Mouse (Mus musculus) forebrain, embryonic 12.5 days (tissue): Measurements from ENCODE around the gene Dmac2. TPM values are rescaled to one million over a fixed set of nuclear protein-coding genes. Genes with fewer than 3 reads are reported as not detected.

Experiments used
- ATAC-seq: fragments of 200-750 bp; cut with Nextera tagmentation; 2 replicates; pipeline ENCODE4 v1.8.0; 2017; ENCODE audit warnings: moderate TSS enrichment; ENCODE audit not compliant: low FRiP score
- H3K27ac ChIP-seq: fragments of 300-500 bp; sonication (generic); 2 replicates; pipeline ENCODE4 v1.5.1; 2016; ENCODE audit warnings: mild to moderate bottlenecking
- H3K27me3 ChIP-seq: fragments of 300-500 bp; sonication (generic); 2 replicates; pipeline ENCODE4 v1.6.1; 2016; ENCODE audit warnings: mild to moderate bottlenecking
- H3K36me3 ChIP-seq: fragments of 300-500 bp; sonication (generic); replicated peaks from 2 replicates; pipeline ENCODE4 v1.6.1; 2016; ENCODE audit warnings: mild to moderate bottlenecking
- H3K4me1 ChIP-seq: fragments of 300-500 bp; sonication (generic); 2 replicates; pipeline ENCODE4 v1.6.1; 2016
- H3K4me2 ChIP-seq: fragments of 300-500 bp; sonication (generic); 2 replicates; pipeline ENCODE4 v1.6.1; 2016; ENCODE audit warnings: mild to moderate bottlenecking, moderate library complexity
- H3K4me3 ChIP-seq: fragments of 300-500 bp; sonication (generic); replicated peaks from 2 replicates; pipeline ENCODE4 v1.5.1; 2016; ENCODE audit warnings: mild to moderate bottlenecking
- H3K9ac ChIP-seq: fragments of 300-500 bp; sonication (generic); 2 replicates; pipeline ENCODE4 v1.6.1; 2016; ENCODE audit warnings: mild to moderate bottlenecking
- H3K9me3 ChIP-seq: fragments of 300-500 bp; sonication (generic); 2 replicates; pipeline ENCODE4 v1.6.1; 2016
- WGBS: fragments of 180-500 bp; shearing (Covaris S2); methylation state at CpG from one replicate; pipeline ENCODE4 v1.1.7; 2016; 5-methylcytosine and 5-hydroxymethylcytosine counted together
- polyA plus RNA-seq: library from polyadenylated mRNA; unstranded; fragments of >200 nt; fragmentation: Nextera tagmentation; extraction: Ambion mirVana; gene quantifications from 2 replicates; pipeline ENCODE4 v1.2.1, GENCODE M21; 2016

Dmac2 gene
- polyA plus RNA-seq, 1 experiment from 2014 or later: 25.1 TPM

DNA sequence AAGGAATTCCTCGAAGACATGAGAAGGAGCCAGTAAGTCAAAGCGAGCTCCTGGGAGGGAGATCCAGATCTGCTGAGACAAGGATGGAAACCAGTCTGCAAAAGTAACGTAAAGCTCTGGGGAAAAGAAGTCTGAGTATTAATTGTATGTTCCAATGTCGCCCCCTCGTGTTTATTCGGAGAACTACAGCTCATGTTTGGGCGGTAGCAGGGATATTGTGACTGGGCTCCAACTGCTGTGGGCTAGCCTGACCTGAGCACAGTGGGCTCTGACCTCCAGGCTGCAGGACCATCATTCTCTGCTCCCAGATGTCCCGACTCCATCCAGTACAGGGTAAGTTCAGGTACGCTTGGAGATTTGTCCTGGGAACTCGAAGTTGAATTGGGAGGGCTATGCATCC is 19.6 kb upstream of the Dmac2 start:
- H3K4me2 ChIP-seq: no peak overlapping the region

GRCm38 (mm10) chr7:25600666-25601065 is 18.5 kb upstream of the Dmac2 start:
- Histone ChIP-seq H3K4me2 (no peak overlapping the region), H3K4me3 (no peak overlapping the region), H3K4me1 (no peaks in the 10 kb centered on the region), H3K9me3 (no peaks in the 10 kb centered on the region), H3K27ac (no peak overlapping the region), H3K27me3 (0 out of 2 replicates have a peak, but pooled peaks cover 3% of the 10 kb centered on the region), H3K36me3 (no peaks in the 10 kb centered on the region), H3K9ac (no peak overlapping the region)
- 89% methylated on average over 11 of the region's 11 CpGs for WGBS
- no peak for ATAC-seq

More for the DNA sequence above, 19.6 kb upstream of the Dmac2 start:
- H3K4me1 ChIP-seq: no peaks in the 10 kb centered on the region
- no peaks in the 10 kb centered on the region for H3K9me3 ChIP-seq
- no peak overlapping the region for H3K4me3 ChIP-seq
- H3K9ac ChIP-seq: no peak overlapping the region
- 0 out of 2 replicates have a peak, but pooled peaks cover 3% of the 10 kb centered on the region for H3K27me3 ChIP-seq
- ATAC-seq: no peak
- no peaks in the 10 kb centered on the region for H3K36me3 ChIP-seq
- H3K27ac ChIP-seq: no peak overlapping the region
- 16% methylated on average over 10 of the region's 10 CpGs for WGBS

DNA sequence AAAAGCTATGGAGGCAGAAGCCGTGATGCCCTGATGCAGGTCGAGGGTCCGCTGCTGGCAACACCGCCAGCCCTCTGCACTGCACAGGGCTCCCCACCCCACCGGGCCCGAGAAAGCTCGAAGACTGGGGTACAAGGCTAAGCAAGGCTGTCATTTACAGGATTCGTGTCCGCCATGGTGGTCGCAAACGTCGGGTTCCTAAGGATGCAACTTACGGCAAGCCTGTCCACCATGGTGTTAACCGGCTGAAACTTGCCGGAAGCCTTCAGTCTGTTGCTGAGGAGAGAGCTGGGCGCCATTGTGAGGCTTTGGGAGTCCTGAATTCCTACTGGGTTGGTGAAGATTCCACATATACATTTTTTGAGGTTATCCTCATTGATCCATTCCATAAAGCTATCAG is 17.9 kb upstream of the Dmac2 start:
- WGBS: 90% methylated on average over 16 of the region's 16 CpGs
- H3K27me3 ChIP-seq: 0 out of 2 replicates have a peak, but pooled peaks cover 3% of the 10 kb centered on the region
- H3K4me1 ChIP-seq: no peaks in the 10 kb centered on the region
- H3K9me3 ChIP-seq: no peaks in the 10 kb centered on the region
- H3K4me3 ChIP-seq: no peak overlapping the region
- H3K9ac ChIP-seq: no peak overlapping the region
- H3K4me2 ChIP-seq: no peak overlapping the region
- no peak for ATAC-seq
- H3K36me3 ChIP-seq: no peaks in the 10 kb centered on the region
- no peak overlapping the region for H3K27ac ChIP-seq

GRCm38 (mm10) chr7:25606625-25607063 is 12.6 kb upstream of the Dmac2 start:
- H3K36me3 ChIP-seq: no peaks in the 10 kb centered on the region
- H3K9me3 ChIP-seq: no peaks in the 10 kb centered on the region
- H3K4me1 ChIP-seq: no peaks in the 10 kb centered on the region
- H3K4me3 ChIP-seq: no peak overlapping the region
- no peak overlapping the region for H3K9ac ChIP-seq
- no peak overlapping the region for H3K27ac ChIP-seq
- H3K27me3 ChIP-seq: no peaks in the 10 kb centered on the region
- ATAC-seq: no peak
- no peak overlapping the region for H3K4me2 ChIP-seq
- 84% methylated on average over 4 of the region's 4 CpGs for whole genome bisulfite sequencing

- Histone ChIP-seq H3K27ac (no peak overlapping the region), H3K36me3 (no peaks in the 10 kb centered on the region), H3K27me3 (no peaks in the 10 kb centered on the region), H3K4me2 (no peak overlapping the region), H3K4me1 (no peaks in the 10 kb centered on the region), H3K4me3 (no peak overlapping the region), H3K9me3 (no peaks in the 10 kb centered on the region), H3K9ac (no peak overlapping the region)
- ATAC-seq: no peak
- WGBS: 85% methylated on average over 2 of the region's 2 CpGs
These were observed 12.0 kb upstream of the Dmac2 start for GRCm38 (mm10) chr7:25607196-25607595.

DNA sequence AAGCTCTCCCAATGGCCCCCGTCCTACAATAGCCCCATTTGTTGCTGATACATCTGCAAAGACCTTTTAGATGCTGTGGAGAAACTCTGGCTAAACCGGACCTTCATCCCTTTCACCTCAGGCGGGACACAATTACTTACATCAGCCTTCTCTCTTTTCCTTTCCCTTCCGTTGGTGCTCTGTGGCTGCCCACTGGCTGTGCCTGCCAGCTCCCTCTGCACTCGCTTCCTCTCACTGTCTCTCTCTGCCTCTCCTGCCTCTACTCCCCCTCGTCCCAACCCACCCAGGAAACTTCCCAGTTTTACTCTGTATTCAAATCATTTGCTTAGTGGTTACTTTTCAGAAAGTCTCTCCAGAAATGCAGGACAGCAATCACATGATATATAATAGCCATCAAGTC is 9.2 kb upstream of the Dmac2 start:
- ATAC-seq: no peak
- H3K9ac ChIP-seq: no peak overlapping the region
- no peak overlapping the region for H3K27ac ChIP-seq
- no peaks in the 10 kb centered on the region for H3K9me3 ChIP-seq
- H3K27me3 ChIP-seq: no peaks in the 10 kb centered on the region
- 51% methylated on average over 6 of the region's 6 CpGs for WGBS
- no peaks in the 10 kb centered on the region for H3K4me1 ChIP-seq
- H3K36me3 ChIP-seq: no peaks in the 10 kb centered on the region
- no peak overlapping the region for H3K4me3 ChIP-seq
- H3K4me2 ChIP-seq: no peak overlapping the region

- Histone ChIP-seq H3K9ac (no peak overlapping the region), H3K4me1 (no peaks in the 10 kb centered on the region), H3K36me3 (no peaks in the 10 kb centered on the region), H3K27me3 (no peaks in the 10 kb centered on the region; the same call in 1 of the 2 replicates), H3K4me3 (no peak overlapping the region), H3K9me3 (no peaks in the 10 kb centered on the region), H3K27ac (no peak overlapping the region), H3K4me2 (no peak overlapping the region)
- WGBS: 52% methylated on average over 7 of the region's 7 CpGs
- ATAC-seq: no peak
These were observed 7.7 kb upstream of the Dmac2 start for GRCm38 (mm10) chr7:25611501-25611900.

DNA sequence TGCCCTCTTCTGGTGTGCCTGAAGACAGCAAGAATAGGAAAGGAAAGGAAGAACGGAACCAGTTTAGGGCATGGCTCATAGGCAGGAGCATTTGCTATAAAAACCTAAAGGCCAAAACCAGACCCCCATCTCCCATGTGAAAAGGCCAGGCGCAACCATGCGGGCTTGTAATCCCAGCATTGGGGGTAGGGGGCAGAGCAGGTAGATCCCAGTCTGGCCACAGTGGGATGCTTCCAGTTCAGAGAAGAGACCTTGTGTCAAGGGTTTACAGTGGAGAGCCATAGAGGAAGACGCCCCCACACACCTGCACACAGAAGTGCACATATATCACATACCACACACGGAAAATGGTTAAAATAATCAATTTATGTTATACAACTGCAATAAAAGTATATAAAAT is 5.1 kb upstream of the Dmac2 start:
- H3K27me3 ChIP-seq: peaks cover 7% of the 10 kb centered on the region
- no peak for ATAC-seq
- no peak overlapping the region for H3K27ac ChIP-seq
- no peak overlapping the region for H3K9ac ChIP-seq
- H3K4me1 ChIP-seq: peaks cover 4% of the 10 kb centered on the region; the same call in 1 of the 2 replicates
- H3K36me3 ChIP-seq: no peaks in the 10 kb centered on the region
- H3K4me3 ChIP-seq: no peak overlapping the region
- 97% methylated on average over 5 of the region's 5 CpGs for WGBS
- H3K4me2 ChIP-seq: no peak overlapping the region
- no peaks in the 10 kb centered on the region for H3K9me3 ChIP-seq

DNA sequence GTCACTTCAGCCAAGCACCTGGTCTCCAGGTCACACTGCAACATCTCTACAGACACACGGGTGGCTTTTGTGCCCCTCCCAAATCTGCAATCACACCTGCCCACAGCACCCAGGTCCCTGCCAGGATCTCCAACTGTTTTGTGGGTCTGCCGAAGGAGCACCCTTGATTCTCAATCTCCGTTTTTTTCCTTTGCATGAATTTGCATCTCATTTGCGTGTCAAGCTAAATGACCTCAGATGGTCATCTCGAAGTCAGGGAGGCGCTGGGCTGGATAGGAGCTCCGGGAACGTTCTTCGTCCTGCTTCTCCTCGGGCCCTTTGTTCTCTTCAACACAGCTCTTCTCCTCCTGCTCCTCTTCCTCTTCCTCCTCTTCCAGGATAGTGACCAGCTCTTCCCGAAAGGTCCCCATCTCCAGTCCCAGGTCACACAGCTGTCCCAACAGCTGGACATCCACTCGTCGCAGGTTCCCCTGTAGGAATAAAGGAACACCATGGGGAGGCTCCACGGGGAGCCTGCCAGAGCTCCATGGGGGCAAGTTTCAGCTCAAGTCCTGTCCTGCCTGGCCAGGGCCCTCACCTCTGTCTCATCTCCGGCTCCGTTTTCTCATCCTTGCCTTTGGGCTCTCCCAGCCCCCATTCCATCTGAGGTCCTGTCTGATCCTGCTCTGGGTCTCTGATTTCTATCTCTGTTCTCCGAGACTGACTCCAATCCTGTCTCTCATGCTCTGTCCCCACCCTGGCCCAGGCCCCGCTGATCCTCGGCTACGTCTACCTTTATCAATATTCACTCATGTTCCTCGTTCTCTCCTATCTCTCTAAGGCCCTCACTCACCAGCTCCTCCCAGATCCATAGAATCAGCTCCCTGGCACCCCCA is 4.1 kb upstream of the Dmac2 start:
- H3K4me1 ChIP-seq: peaks cover 10% of the 10 kb centered on the region; the same call in 1 of the 2 replicates
- no peak overlapping the region for H3K4me2 ChIP-seq
- H3K36me3 ChIP-seq: no peaks in the 10 kb centered on the region
- H3K9me3 ChIP-seq: no peaks in the 10 kb centered on the region
- no peak overlapping the region for H3K9ac ChIP-seq
- H3K27ac ChIP-seq: no peak overlapping the region
- WGBS: 71% methylated on average over 21 of the region's 21 CpGs
- ATAC-seq: no peak
- no peak overlapping the region for H3K4me3 ChIP-seq
- H3K27me3 ChIP-seq: peaks cover 7% of the 10 kb centered on the region

GRCm38 (mm10) chr7:25615706-25616011 is 3.6 kb upstream of the Dmac2 start, which contains the start of gene Erich4:
Gene Erich4, minus strand, starts transcription at chr7:25615892.
- Histone ChIP-seq H3K27me3 (peaks cover 7% of the 10 kb centered on the region), H3K9me3 (no peaks in the 10 kb centered on the region), H3K9ac (no peak within 1 kb of the TSS), H3K4me2 (no peak within 1 kb of the TSS), H3K4me3 (no peak within 1 kb of the TSS), H3K27ac (no peak within 1 kb of the TSS), H3K36me3 (no peaks in the 10 kb centered on the region), H3K4me1 (peaks cover 12% of the 10 kb centered on the region; the same call in 1 of the 2 replicates)
- ATAC-seq: no peak
- 76% methylated on average over 5 of the region's 5 CpGs for WGBS

GRCm38 (mm10) chr7:25617376-25618160 is 1.6 kb upstream of the Dmac2 start:
- no peaks in the 10 kb centered on the region for H3K9me3 ChIP-seq
- no peak overlapping the region for H3K27ac ChIP-seq
- no peak for ATAC-seq
- H3K4me3 ChIP-seq: no peak overlapping the region
- 0 out of 2 replicates have a peak, but pooled peaks cover 8% of the 10 kb centered on the region for H3K36me3 ChIP-seq
- peaks cover 12% of the 10 kb centered on the region; the same call in 1 of the 2 replicates for H3K4me1 ChIP-seq
- peaks cover 7% of the 10 kb centered on the region for H3K27me3 ChIP-seq
- 86% methylated on average over 10 of the region's 10 CpGs for WGBS
- no peak overlapping the region for H3K4me2 ChIP-seq
- no peak overlapping the region for H3K9ac ChIP-seq

GRCm38 (mm10) chr7:25619722-25619991 is 443 bp downstream of the Dmac2 start:
- H3K27ac ChIP-seq: no peak overlapping the region
- no peaks in the 10 kb centered on the region for H3K9me3 ChIP-seq
- 0 out of 2 replicates have a peak, but pooled peaks cover 8% of the 10 kb centered on the region for H3K36me3 ChIP-seq
- H3K4me1 ChIP-seq: peaks cover 12% of the 10 kb centered on the region; the same call in 1 of the 2 replicates
- no peak for ATAC-seq
- H3K4me3 ChIP-seq: peak overlapping the region; percentile 63
- peak overlapping the region; percentile 69 for H3K4me2 ChIP-seq
- 19% methylated on average over 5 of the region's 5 CpGs for WGBS
- peaks cover 7% of the 10 kb centered on the region for H3K27me3 ChIP-seq
- H3K9ac ChIP-seq: peak overlapping the region; percentile 53
